Mouse (Mus musculus): Measurements from ENCODE around the gene Panx1. TPM values are rescaled to one million over a fixed set of nuclear protein-coding genes. Genes with fewer than 3 reads are reported as not detected.

Panx1 gene
- total RNA-seq, 2 experiments from 2014 or later: 33.6 to 36.1 TPM

GRCm38 (mm10) chr9:15037237-15037636 is 8.0 kb downstream of the Panx1 start:
- no peak overlapping the region for H3K4me3 ChIP-seq
- no peak for DNase-seq (ENCODE audit: extremely low spot score in 1 of 2, low spot score in 2 of 2)
- TF ChIP-seq CTCF (IDR thresholded peaks at IDR 0.05): no peak
- H3K27ac ChIP-seq: no peak overlapping the region
- intact Hi-C loops (cut with DNase I): no loop called here

GRCm38 (mm10) chr9:15036807-15037206 is 8.5 kb downstream of the Panx1 start:
- intact Hi-C loops (cut with DNase I): no loop called here

GRCm38 (mm10) chr9:15036405-15036804 is 8.9 kb downstream of the Panx1 start:
- no peak overlapping the region for H3K4me3 ChIP-seq
- DNase-seq (ENCODE audit: extremely low spot score in 1 of 2, low spot score in 2 of 2): no peak
- intact Hi-C loops (cut with DNase I): no loop called here
- no peak for TF ChIP-seq CTCF (IDR thresholded peaks at IDR 0.05)
- H3K27ac ChIP-seq: no peak overlapping the region

More at GRCm38 (mm10) chr9:15036807-15037206, 8.5 kb downstream of the Panx1 start:
- no peak overlapping the region for H3K4me3 ChIP-seq
- H3K27ac ChIP-seq: no peak overlapping the region
- DNase-seq (ENCODE audit: extremely low spot score in 1 of 2, low spot score in 2 of 2): no peak
- TF ChIP-seq CTCF (IDR thresholded peaks at IDR 0.05): no peak

- intact Hi-C loops (cut with DNase I): no loop called here
- no peak overlapping the region for H3K27ac ChIP-seq
- no peak overlapping the region for H3K4me3 ChIP-seq
- DNase-seq (ENCODE audit: extremely low spot score in 1 of 2, low spot score in 2 of 2): no peak
- TF ChIP-seq CTCF (IDR thresholded peaks at IDR 0.05): no peak
Observed at GRCm38 (mm10) chr9:15035979-15036378, 9.3 kb downstream of the Panx1 start.

GRCm38 (mm10) chr9:15034546-15035273 is 10.6 kb downstream of the Panx1 start:
- DNase-seq (ENCODE audit: extremely low spot score in 1 of 2, low spot score in 2 of 2): no peak
- H3K4me3 ChIP-seq: no peak overlapping the region
- no peak for TF ChIP-seq CTCF (IDR thresholded peaks at IDR 0.05)
- no peak overlapping the region for H3K27ac ChIP-seq
- intact Hi-C loops (cut with DNase I): loop anchor here (5.0 kb wide), 1 partner anchor 133 kb away; no protein-coding TSS in a partner anchor

GRCm38 (mm10) chr9:15033568-15034160 is 11.6 kb downstream of the Panx1 start:
- Histone ChIP-seq H3K27ac (no peak overlapping the region), H3K4me3 (no peak overlapping the region)
- DNase-seq (ENCODE audit: extremely low spot score in 1 of 2, low spot score in 2 of 2): peak; percentile 42 to 43
- intact Hi-C loops (cut with DNase I): loop anchor here (2.0 to 5.0 kb wide), 2 partner anchors 134 to 177 kb away; no protein-coding TSS in a partner anchor
- peak; percentile 76 for TF ChIP-seq CTCF (IDR thresholded peaks at IDR 0.05)

- no peak for TF ChIP-seq CTCF (IDR thresholded peaks at IDR 0.05)
- intact Hi-C loops (cut with DNase I): loop anchor here (2.0 to 5.0 kb wide), 2 partner anchors 135 to 178 kb away; no protein-coding TSS in a partner anchor
- Histone ChIP-seq H3K4me3 (no peak overlapping the region), H3K27ac (no peak overlapping the region)
- no peak for DNase-seq (ENCODE audit: extremely low spot score in 1 of 2, low spot score in 2 of 2)
Observed at GRCm38 (mm10) chr9:15032797-15033196, 12.5 kb downstream of the Panx1 start.

GRCm38 (mm10) chr9:15030771-15031170 is 14.5 kb downstream of the Panx1 start:
- intact Hi-C loops (cut with DNase I): loop anchor here (5.0 kb wide), 1 partner anchor 137 kb away; no protein-coding TSS in a partner anchor
- TF ChIP-seq CTCF (IDR thresholded peaks at IDR 0.05): no peak
- H3K4me3 ChIP-seq: no peak overlapping the region
- DNase-seq (ENCODE audit: extremely low spot score in 1 of 2, low spot score in 2 of 2): no peak
- no peak overlapping the region for H3K27ac ChIP-seq

- Histone ChIP-seq H3K4me3 (no peak overlapping the region), H3K27ac (no peak overlapping the region)
- intact Hi-C loops (cut with DNase I): no loop called here
- no peak for DNase-seq (ENCODE audit: extremely low spot score in 1 of 2, low spot score in 2 of 2)
- peak; percentile 62 for TF ChIP-seq CTCF (IDR thresholded peaks at IDR 0.05)
Observed at GRCm38 (mm10) chr9:15029025-15029727, 16.1 kb downstream of the Panx1 start.

GRCm38 (mm10) chr9:15027725-15028124 is 17.6 kb downstream of the Panx1 start:
- Histone ChIP-seq H3K4me3 (no peak overlapping the region), H3K27ac (no peak overlapping the region)
- no peak for DNase-seq (ENCODE audit: extremely low spot score in 1 of 2, low spot score in 2 of 2)
- intact Hi-C loops (cut with DNase I): no loop called here
- peak; percentile 36 for TF ChIP-seq CTCF (IDR thresholded peaks at IDR 0.05)

- Histone ChIP-seq H3K27ac (no peak overlapping the region), H3K4me3 (no peak overlapping the region)
- no peak for TF ChIP-seq CTCF (IDR thresholded peaks at IDR 0.05)
- no peak for DNase-seq (ENCODE audit: extremely low spot score in 1 of 2, low spot score in 2 of 2)
- intact Hi-C loops (cut with DNase I): no loop called here
Observed at GRCm38 (mm10) chr9:15023049-15023448, 22.2 kb downstream of the Panx1 start.

- H3K27ac ChIP-seq: no peak overlapping the region
- DNase-seq (ENCODE audit: extremely low spot score in 1 of 2, low spot score in 2 of 2): no peak
- H3K4me3 ChIP-seq: no peak overlapping the region
- intact Hi-C loops (cut with DNase I): no loop called here
- no peak for TF ChIP-seq CTCF (IDR thresholded peaks at IDR 0.05)
Observed at GRCm38 (mm10) chr9:15021156-15021555, 24.1 kb downstream of the Panx1 start.
